Mouse (Mus musculus): ENCODE data around the gene Aldh18a1. TPM values are rescaled to one million over a fixed set of nuclear protein-coding genes. Genes with fewer than 3 reads are reported as not detected.

The Aldh18a1 gene
- polyA plus RNA-seq, 1 experiment from 2014 or later, result 70.1 TPM

- H3K4me2 ChIP-seq, result peak overlapping the region; percentile 96
- 54% methylated on average over 13 of the region's 13 CpGs for WGBS
Measured at GRCm38 (mm10) chr19:40510387-40511099, 77.7 kb downstream of the Aldh18a1 start.

GRCm38 (mm10) chr19:40509274-40509673 is 79.0 kb downstream of the Aldh18a1 start:
- Histone ChIP-seq H3K9ac (no peak overlapping the region), H3K4me2 (no peak overlapping the region), H3K4me3 (ENCODE audit: low read depth, low read length) (no peak overlapping the region), H3K27me3 (ENCODE audit: insufficient read depth, low read length) (no peaks in the 10 kb centered on the region), H3K4me1 (ENCODE audit: insufficient read depth) (peaks cover 3% of the 10 kb centered on the region; the same call in 1 of the 2 replicates), H3K36me3 (ENCODE audit: insufficient read depth) (no peaks in the 10 kb centered on the region), H3K9me3 (ENCODE audit: low read depth, low read length) (no peaks in the 10 kb centered on the region), H3K27ac (ENCODE audit: low read depth) (no peak overlapping the region)
- no peak for DNase-seq
- 75% methylated on average over 2 of the region's 2 CpGs for WGBS
- 0 out of 2 replicates have a peak, but pooled peaks have one; percentile 8 for TF ChIP-seq CTCF (IDR thresholded peaks at IDR 0.05; ENCODE audit: low read depth)
- no peak for ATAC-seq (ENCODE audit: insufficient read depth)

More at GRCm38 (mm10) chr19:40510387-40511099, 77.7 kb downstream of the Aldh18a1 start:
- peaks cover 3% of the 10 kb centered on the region; the same call in 1 of the 2 replicates for H3K4me1 ChIP-seq (ENCODE audit: insufficient read depth)
- H3K27me3 ChIP-seq (ENCODE audit: insufficient read depth, low read length), result no peaks in the 10 kb centered on the region
- H3K27ac ChIP-seq (ENCODE audit: low read depth), result no peak overlapping the region
- ATAC-seq (ENCODE audit: insufficient read depth) (no peak), DNase-seq (no peak)
- H3K36me3 ChIP-seq (ENCODE audit: insufficient read depth), result no peaks in the 10 kb centered on the region
- no peak for TF ChIP-seq CTCF (IDR thresholded peaks at IDR 0.05; ENCODE audit: low read depth)
- no peak overlapping the region for H3K9ac ChIP-seq
- H3K4me3 ChIP-seq (ENCODE audit: low read depth, low read length), result no peak overlapping the region
- H3K9me3 ChIP-seq (ENCODE audit: low read depth, low read length), result no peaks in the 10 kb centered on the region

DNA sequence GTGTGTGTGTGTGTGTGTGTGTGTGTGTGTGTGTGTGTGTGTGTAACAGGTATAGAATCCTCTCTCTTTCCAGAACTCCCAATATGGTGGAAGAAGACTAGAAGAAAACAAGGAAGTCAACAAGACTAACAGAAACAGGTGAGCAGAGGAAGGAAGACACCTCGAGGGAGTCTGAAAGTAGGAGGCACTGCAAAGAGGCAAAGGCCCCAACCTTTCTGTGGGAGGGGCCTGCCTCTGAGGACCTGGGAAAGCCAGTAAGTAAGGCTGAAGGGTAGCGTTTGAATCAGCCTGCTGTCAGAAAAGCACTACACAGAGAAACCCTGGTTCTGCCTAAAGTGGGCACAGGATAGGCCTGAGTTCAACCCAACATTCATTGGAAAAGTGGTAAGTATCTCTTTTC is 79.4 kb downstream of the Aldh18a1 start:
- TF ChIP-seq CTCF (IDR thresholded peaks at IDR 0.05; ENCODE audit: low read depth), result no peak
- Histone ChIP-seq H3K4me1 (ENCODE audit: insufficient read depth) (peaks cover 3% of the 10 kb centered on the region; the same call in 1 of the 2 replicates), H3K4me3 (ENCODE audit: low read depth, low read length) (no peak overlapping the region), H3K9me3 (ENCODE audit: low read depth, low read length) (no peaks in the 10 kb centered on the region), H3K27ac (ENCODE audit: low read depth) (no peak overlapping the region), H3K27me3 (ENCODE audit: insufficient read depth, low read length) (no peaks in the 10 kb centered on the region), H3K36me3 (ENCODE audit: insufficient read depth) (no peaks in the 10 kb centered on the region), H3K9ac (no peak overlapping the region), H3K4me2 (no peak overlapping the region)
- DNase-seq (no peak), ATAC-seq (ENCODE audit: insufficient read depth) (no peak)
- WGBS, result 34% methylated on average over 2 of the region's 2 CpGs

DNA sequence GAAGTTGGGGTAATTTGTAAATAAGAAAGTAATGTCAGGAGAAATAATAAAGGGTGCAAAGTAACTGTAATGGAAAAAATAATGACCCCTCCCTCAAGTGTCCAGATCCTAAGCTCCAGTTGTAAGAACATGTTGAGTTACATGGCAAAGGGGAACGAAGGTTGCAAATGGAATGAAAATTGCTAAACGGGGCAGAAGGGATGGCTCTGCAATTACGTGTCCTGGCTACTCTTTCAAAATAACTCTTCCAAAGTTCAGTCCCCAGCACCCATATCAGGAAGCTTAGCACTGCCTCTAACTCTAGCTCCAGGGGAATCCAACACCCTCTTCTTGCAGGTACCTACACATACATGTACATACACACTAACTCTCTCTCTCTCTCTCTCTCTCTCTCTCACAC is 81.3 kb downstream of the Aldh18a1 start:
- ATAC-seq (ENCODE audit: insufficient read depth), result no peak
- Histone ChIP-seq H3K27ac (ENCODE audit: low read depth) (no peak overlapping the region), H3K27me3 (ENCODE audit: insufficient read depth, low read length) (no peaks in the 10 kb centered on the region), H3K4me1 (ENCODE audit: insufficient read depth) (peaks cover 1% of the 10 kb centered on the region; the same call in 1 of the 2 replicates), H3K36me3 (ENCODE audit: insufficient read depth) (no peaks in the 10 kb centered on the region), H3K9ac (no peak overlapping the region), H3K9me3 (ENCODE audit: low read depth, low read length) (no peaks in the 10 kb centered on the region), H3K4me2 (no peak overlapping the region), H3K4me3 (ENCODE audit: low read depth, low read length) (no peak overlapping the region)
- no peak for TF ChIP-seq CTCF (IDR thresholded peaks at IDR 0.05; ENCODE audit: low read depth)
- no peak for DNase-seq
- WGBS, result 88% methylated on average over 3 of the region's 3 CpGs

- Histone ChIP-seq H3K9ac (no peak overlapping the region), H3K4me2 (no peak overlapping the region), H3K4me3 (ENCODE audit: low read depth, low read length) (no peak overlapping the region), H3K27me3 (ENCODE audit: insufficient read depth, low read length) (no peaks in the 10 kb centered on the region), H3K4me1 (ENCODE audit: insufficient read depth) (no peaks in the 10 kb centered on the region), H3K9me3 (ENCODE audit: low read depth, low read length) (no peaks in the 10 kb centered on the region), H3K27ac (ENCODE audit: low read depth) (no peak overlapping the region), H3K36me3 (ENCODE audit: insufficient read depth) (no peaks in the 10 kb centered on the region)
- DNase-seq (no peak), ATAC-seq (ENCODE audit: insufficient read depth) (no peak)
- TF ChIP-seq CTCF (IDR thresholded peaks at IDR 0.05; ENCODE audit: low read depth), result no peak
- WGBS, result 73% methylated on average over 7 of the region's 7 CpGs
Measured at GRCm38 (mm10) chr19:40504336-40504735, 83.9 kb downstream of the Aldh18a1 start.

Other genes with a start within 250 kb of the Aldh18a1 start
- 46.6 and 50.7 TPM in 2 replicates for gene Sorbs1, start 74.7 kb downstream of the Aldh18a1 start, polyA plus RNA-seq (2014; fragmentation: Nextera tagmentation; extraction: Ambion mirVana)
- 10.4 and 11.2 TPM in 2 replicates for gene Tctn3, start 23.8 kb upstream of the Aldh18a1 start, polyA plus RNA-seq (2014; fragmentation: Nextera tagmentation; extraction: Ambion mirVana)
- 12.7 and 15.4 TPM in 2 replicates for gene Entpd1, start 23.9 kb upstream of the Aldh18a1 start, polyA plus RNA-seq (2014; fragmentation: Nextera tagmentation; extraction: Ambion mirVana)
- not detected in 2 replicates for gene Cc2d2b, start 160.3 kb upstream of the Aldh18a1 start, polyA plus RNA-seq (2014; fragmentation: Nextera tagmentation; extraction: Ambion mirVana)
- gene Ccnj, start 242.8 kb upstream of the Aldh18a1 start, polyA plus RNA-seq (2014; fragmentation: Nextera tagmentation; extraction: Ambion mirVana), result 13.0 TPM in 2 replicates